Mouse (Mus musculus) cerebellum, adult 2 months (tissue): ENCODE measurements around the gene Copa. TPM values are rescaled to one million over a fixed set of nuclear protein-coding genes. Genes with fewer than 3 reads are reported as not detected.
A peak's percentile ranks its signal among the peaks of the same experiment; 100 is the strongest.

Experiments
- DNase-seq, 2 experiments: peaks; one replicate each; pipeline ENCODE4 v3.0.0; 2021
- H3K27ac ChIP-seq: fragments of 200-500 bp; 2 replicates; pipeline ENCODE4 v1.5.1; 2012; ENCODE audit warnings: low read length, control low read depth, inconsistent platforms; ENCODE audit not compliant: insufficient read depth
- H3K27me3 ChIP-seq: fragments of 200-500 bp; 2 replicates; pipeline ENCODE4 v1.6.1; 2012; ENCODE audit warnings: inconsistent platforms, mild to moderate bottlenecking, low read length, moderate library complexity; ENCODE audit not compliant: control insufficient read depth, insufficient read depth
- H3K4me1 ChIP-seq: fragments of 200-500 bp; 2 replicates; pipeline ENCODE4 v1.6.1; 2011; ENCODE audit warnings: low read length; ENCODE audit not compliant: control insufficient read depth, insufficient read depth
- H3K4me3 ChIP-seq: fragments of 200-500 bp; replicated peaks from 2 replicates; pipeline ENCODE3; 2011; ENCODE audit warnings: mild to moderate bottlenecking, low read depth, low read length, control low read depth; ENCODE audit not compliant: insufficient read depth
- CTCF ChIP-seq: fragments of 200-500 bp; IDR thresholded peaks from 2 replicates; pipeline ENCODE4 v1.5.1; 2011; ENCODE audit warnings: low read depth, mild to moderate bottlenecking, control low read depth, low read length, moderate library complexity, borderline replicate concordance; ENCODE audit not compliant: insufficient read depth
- POLR2A ChIP-seq: fragments of 200-500 bp; IDR thresholded peaks from 2 replicates; pipeline ENCODE4 v1.6.1; 2011; ENCODE audit warnings: low read length, control low read depth, borderline replicate concordance; ENCODE audit not compliant: insufficient read depth
- WGBS: fragments of 180-500 bp; shearing (Covaris S2); methylation state at CpG from one replicate; pipeline ENCODE4 v1.1.7; 2018; 5-methylcytosine and 5-hydroxymethylcytosine counted together
- polyA plus RNA-seq: library from polyadenylated mRNA; depleted of rRNA; stranded (reverse); fragments of >200 nt; gene quantifications from 2 replicates; pipeline ENCODE4 v1.2.3, GENCODE M21; 2012

The Copa gene
- polyA plus RNA-seq, 1 experiment, result 131 TPM

DNA sequence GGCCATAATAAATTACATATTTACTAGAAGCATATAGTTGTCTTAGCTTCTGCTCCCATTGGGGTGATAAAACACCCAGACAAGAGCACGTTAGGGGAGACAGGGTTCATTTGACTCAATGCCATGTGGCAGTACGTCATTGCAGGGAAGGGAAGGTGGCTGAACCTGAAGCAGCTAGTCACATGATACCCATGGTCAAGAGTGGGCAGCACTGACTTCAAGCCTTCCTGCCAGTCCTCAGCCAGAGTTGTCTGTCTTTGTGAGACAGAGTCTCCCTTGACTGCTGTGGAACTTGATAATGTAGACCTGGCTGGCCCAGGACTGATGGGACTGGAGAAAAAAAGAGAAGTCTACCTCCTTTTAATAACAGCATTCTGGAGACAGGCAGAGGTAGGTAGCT lies 40.3 kb downstream of the Copa start:
- Histone ChIP-seq H3K27ac (no peak overlapping the region), H3K4me1 (no peaks in the 10 kb centered on the region; the same call in 1 of the 2 replicates), H3K4me3 (no peak overlapping the region), H3K27me3 (no peaks in the 10 kb centered on the region)
- DNase-seq, result no peak
- 63% methylated on average over 2 of the region's 2 CpGs for WGBS
- TF ChIP-seq CTCF (no peak), POLR2A (no peak)

DNA sequence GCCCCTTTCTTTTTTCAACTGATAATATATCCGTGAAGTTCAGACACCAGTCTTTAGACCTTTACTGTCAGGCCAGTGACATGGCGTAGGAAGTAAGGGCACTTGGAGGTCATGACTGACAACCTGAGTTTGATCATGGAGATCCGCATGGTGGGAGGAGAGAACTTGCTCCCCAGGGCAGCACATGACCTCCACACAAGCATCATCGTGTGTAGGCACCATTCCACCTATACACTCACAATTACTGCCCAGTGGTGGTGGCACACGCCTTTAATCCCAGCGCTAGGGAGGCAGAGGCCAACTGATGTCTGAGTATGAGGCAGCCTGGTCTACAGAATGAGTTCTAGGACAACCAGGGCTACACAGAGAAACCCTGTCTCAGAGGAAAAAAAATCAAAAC lies 42.2 kb downstream of the Copa start:
- TF ChIP-seq CTCF (no peak), POLR2A (no peak)
- 79% methylated on average over 6 of the region's 6 CpGs for WGBS
- no peaks in the 10 kb centered on the region for H3K27me3 ChIP-seq

DNA sequence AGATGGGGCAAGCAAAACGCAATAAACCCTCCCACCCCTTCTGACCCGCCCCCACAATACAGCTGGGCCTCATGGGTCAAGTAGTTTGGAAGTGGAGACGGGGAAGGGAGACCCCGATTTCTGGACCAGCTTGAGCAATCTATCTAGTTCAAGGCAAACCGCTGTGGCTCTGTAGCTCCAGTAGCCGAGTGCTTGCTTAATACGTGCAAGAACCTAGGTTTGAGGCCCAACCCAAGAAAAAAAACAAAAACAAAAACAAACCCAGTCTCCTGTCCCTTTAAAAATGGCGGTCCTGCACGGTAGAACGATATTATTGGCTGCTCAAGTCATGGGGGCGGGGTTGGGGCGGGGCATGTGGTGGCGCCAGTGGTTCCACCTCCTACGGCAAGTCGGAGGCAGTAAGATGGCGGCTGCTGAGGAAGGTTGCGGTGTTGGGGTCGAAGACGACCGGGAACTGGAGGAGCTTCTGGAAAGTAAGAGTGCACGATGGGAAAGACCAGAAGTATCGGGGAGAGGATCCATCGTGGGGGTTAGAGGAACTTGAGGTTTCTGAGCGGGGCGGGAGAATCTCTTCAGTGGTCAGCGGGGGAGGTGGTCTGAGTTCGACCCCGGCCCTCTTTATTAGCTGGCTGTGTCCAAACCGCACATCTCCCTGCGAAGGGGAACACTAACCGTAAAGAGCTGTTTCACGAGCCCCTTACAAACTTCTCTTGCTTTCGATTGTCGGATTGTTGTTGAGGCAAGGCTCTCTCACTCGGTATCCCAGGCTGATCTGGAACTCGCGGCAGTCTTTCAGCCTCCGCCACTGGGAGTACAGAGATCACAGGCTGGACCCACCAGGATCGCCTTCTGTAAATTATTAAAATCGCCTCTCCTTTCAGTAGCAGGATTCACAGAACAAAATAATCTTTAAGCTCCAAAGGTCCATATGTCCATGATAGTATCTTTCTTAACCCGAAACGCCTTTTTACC lies 44.3 kb downstream of the Copa start, which contains the start of gene Pex19:
Pex19 (plus strand) TSS at position 380 of the 972 bp plus-strand sequence.
- peak within 1 kb of the TSS; percentile 51; the same call in 1 of the 2 replicates for H3K27ac ChIP-seq
- DNase-seq, result peak; percentile 81 to 82
- H3K4me3 ChIP-seq, result peak within 1 kb of the TSS; percentile 98
- under 1% methylated on average over 42 of the region's 42 CpGs for WGBS
- H3K27me3 ChIP-seq, result no peaks in the 10 kb centered on the region
- TF ChIP-seq CTCF, result no peak
- peak; percentile 66; the same call in 1 of the 2 replicates for TF ChIP-seq POLR2A
- H3K4me1 ChIP-seq, result no peaks in the 10 kb centered on the region; the same call in 1 of the 2 replicates

More for the DNA sequence above, 42.2 kb downstream of the Copa start:
- no peaks in the 10 kb centered on the region; the same call in 1 of the 2 replicates for H3K4me1 ChIP-seq
- H3K27ac ChIP-seq, result no peak overlapping the region
- no peak for DNase-seq
- no peak overlapping the region for H3K4me3 ChIP-seq

DNA sequence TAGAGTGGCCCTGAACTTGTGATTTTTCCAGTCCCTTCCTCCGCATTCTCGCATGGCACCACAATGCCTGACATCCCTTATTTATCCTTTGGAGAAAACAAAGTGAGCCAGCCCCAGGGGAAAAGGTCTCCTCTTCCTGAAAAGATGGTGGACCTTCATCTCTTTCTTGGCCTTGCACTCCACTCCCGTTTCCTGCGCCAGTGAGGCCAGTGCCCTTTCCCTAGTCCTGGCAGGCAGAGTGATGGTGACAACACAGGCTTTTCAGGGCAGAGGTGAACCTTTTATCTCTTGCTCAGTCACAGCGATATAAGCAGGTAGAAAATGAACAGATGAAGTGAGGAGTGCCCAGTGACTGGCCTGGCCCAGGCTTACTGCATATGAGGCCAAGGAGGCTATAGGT lies 45.2 kb downstream of the Copa start:
- H3K4me1 ChIP-seq, result no peaks in the 10 kb centered on the region; the same call in 1 of the 2 replicates
- DNase-seq, result no peak
- no peak overlapping the region; the same call in 1 of the 2 replicates for H3K27ac ChIP-seq
- 23% methylated on average over 5 of the region's 5 CpGs for WGBS
- TF ChIP-seq CTCF, result no peak
- no peak for TF ChIP-seq POLR2A
- H3K4me3 ChIP-seq, result peak overlapping the region; percentile 98
- H3K27me3 ChIP-seq, result no peaks in the 10 kb centered on the region

DNA sequence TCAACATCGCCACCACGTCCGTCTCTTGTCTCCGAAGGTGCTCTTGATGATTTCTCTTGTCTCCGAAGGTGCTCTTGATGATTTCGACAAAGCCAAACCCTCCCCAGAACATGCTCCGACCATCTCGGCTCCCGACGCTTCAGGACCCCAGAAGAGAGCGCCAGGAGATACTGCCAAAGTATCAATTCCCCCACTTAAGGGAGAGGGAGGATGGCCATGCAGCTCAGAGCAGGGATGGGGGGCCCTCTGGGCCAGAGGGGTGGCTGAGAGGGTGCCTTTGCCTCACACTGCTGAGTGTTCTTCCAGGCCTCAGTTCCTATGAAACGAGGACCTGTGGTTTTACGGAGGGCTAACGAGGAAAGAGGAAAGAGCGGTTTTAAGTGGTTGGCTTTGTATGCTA lies 46.2 kb downstream of the Copa start:
- Histone ChIP-seq H3K27me3 (no peaks in the 10 kb centered on the region), H3K27ac (no peak overlapping the region), H3K4me3 (no peak overlapping the region), H3K4me1 (no peaks in the 10 kb centered on the region; the same call in 1 of the 2 replicates)
- DNase-seq, result no peak
- 89% methylated on average over 15 of the region's 15 CpGs for WGBS
- no peak for TF ChIP-seq CTCF
- TF ChIP-seq POLR2A, result no peak

DNA sequence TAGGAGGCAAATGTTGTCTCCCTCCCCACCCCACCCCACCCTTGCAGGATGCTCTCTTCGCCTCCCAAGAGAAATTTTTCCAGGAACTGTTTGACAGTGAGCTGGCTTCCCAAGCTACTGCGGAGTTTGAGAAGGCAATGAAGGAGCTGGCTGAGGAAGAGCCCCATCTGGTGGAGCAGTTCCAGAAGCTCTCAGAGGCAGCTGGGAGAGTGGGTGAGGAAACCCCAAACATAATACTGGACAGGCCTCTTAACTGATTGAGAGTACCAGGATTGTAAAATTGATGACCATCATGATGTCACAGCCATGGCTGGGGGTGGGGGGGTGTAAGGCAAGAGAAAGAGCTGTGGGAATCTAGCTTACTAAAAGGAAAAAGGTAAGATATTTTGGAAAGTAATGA lies 46.8 kb downstream of the Copa start:
- 28% methylated on average over 2 of the region's 2 CpGs for WGBS

DNA sequence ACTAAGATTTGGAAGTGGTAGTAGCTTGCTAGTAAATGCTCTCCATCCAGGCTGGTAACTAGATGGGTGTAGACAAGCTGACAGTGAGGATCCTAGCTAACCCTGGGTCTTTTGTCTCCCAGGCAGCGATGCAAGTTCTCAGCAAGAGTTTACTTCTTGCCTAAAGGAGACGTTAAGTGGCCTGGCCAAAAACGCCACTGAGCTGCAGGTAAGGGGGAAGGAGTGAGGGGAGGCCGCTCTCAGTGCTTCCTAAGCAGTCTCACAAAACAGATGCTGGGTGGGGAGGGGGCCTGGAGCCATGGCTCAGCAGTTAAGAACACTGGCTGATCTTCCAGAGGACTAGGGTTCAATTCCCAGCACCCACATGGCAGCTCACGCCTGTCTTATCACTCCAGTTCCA lies 47.5 kb downstream of the Copa start:
- no peak for DNase-seq
- WGBS, result 94% methylated on average over 5 of the region's 5 CpGs
- H3K4me3 ChIP-seq, result no peak overlapping the region
- TF ChIP-seq POLR2A (no peak), CTCF (no peak)
- no peak overlapping the region for H3K27ac ChIP-seq
- no peaks in the 10 kb centered on the region; the same call in 1 of the 2 replicates for H3K4me1 ChIP-seq
- no peaks in the 10 kb centered on the region for H3K27me3 ChIP-seq

More for the DNA sequence above, 46.8 kb downstream of the Copa start:
- no peaks in the 10 kb centered on the region for H3K27me3 ChIP-seq
- no peak overlapping the region for H3K4me3 ChIP-seq
- TF ChIP-seq POLR2A (no peak), CTCF (no peak)
- DNase-seq, result no peak
- H3K4me1 ChIP-seq, result no peaks in the 10 kb centered on the region; the same call in 1 of the 2 replicates
- H3K27ac ChIP-seq, result no peak overlapping the region
